Comparison of ENCODE assay signal across 10 mouse cellular contexts in genomic region chr4:94360810-94361527, GRCm38 (mm10).
DNase-seq lines count a peak whose midpoint lies in the region; ATAC-seq and TF ChIP-seq lines count a peak whose summit lies in the region.
"Had no signal": no experiment of that assay in that cellular context is flagged by ENCODE, and none has a peak within 500 bp of the region (broad histone marks: within the 10 kb centered on the region; RNA-seq: fewer than 3 reads in every experiment).

No protein-coding gene starts in this region.

- no peak for TF ChIP-seq CTCF in forebrain, postnatal 0 days (IDR thresholded peaks at IDR 0.05; ENCODE audit: low read depth)

- peak; percentile 61; the same call in 1 of the 2 replicates for ATAC-seq in forebrain, postnatal 0 days
- ATAC-seq in midbrain, embryonic 11.5 days (ENCODE audit: low FRiP score) = peak; percentile 85
- no peak for ATAC-seq in heart, embryonic 11.5 days (replicated peaks; ENCODE audit: insufficient number of reproducible peaks, low FRiP score, low TSS enrichment)
- ATAC-seq in activated CD4-positive, CD25-positive, alpha-beta regulatory T cell, adult 4 months = no peak

- 31% methylated on average over 13 of the region's 13 CpGs for WGBS in forebrain, postnatal 0 days
- WGBS in midbrain, embryonic 11.5 days = 37% methylated on average over 13 of the region's 13 CpGs
- WGBS in heart, embryonic 11.5 days (ENCODE audit: insufficient replicate concordance) = 77% methylated on average over 13 of the region's 13 CpGs

- no peak overlapping the region for H3K4me3 ChIP-seq in forebrain, postnatal 0 days (ENCODE audit: low read depth, low read length)
- H3K4me3 ChIP-seq in midbrain, embryonic 11.5 days (ENCODE audit: low read depth, low read length) = no peak overlapping the region
- H3K4me3 ChIP-seq in heart, embryonic 11.5 days (ENCODE audit: low read depth, low read length) = no peak overlapping the region
- H3K4me3 ChIP-seq: erythroblast, embryonic 14.5 days had no signal

- peak; percentile 11 to 33 for DNase-seq in kidney, postnatal 4 days
- no peak for DNase-seq in kidney, adult 9 months
- peak; percentile 22 for DNase-seq in forebrain, postnatal 0 days
- peak; percentile 86 for DNase-seq in midbrain, embryonic 11.5 days (ENCODE audit: low spot score, missing footprints)
- DNase-seq in ovary, postnatal 14 days (ENCODE audit: low spot score) = no peak
- DNase-seq: cerebellum, adult 2 months; lung, adult 2 months had no signal

- peak overlapping the region; percentile 22; the same call in 1 of the 2 replicates for H3K4me2 ChIP-seq in forebrain, postnatal 0 days (ENCODE audit: low read depth)
- no peak overlapping the region for H3K4me2 ChIP-seq in midbrain, embryonic 11.5 days
- H3K4me2 ChIP-seq in heart, embryonic 11.5 days = no peak overlapping the region

- no peak overlapping the region for H3K9ac ChIP-seq in forebrain, postnatal 0 days
- H3K9ac ChIP-seq in midbrain, embryonic 11.5 days (ENCODE audit: low read length) = no peak overlapping the region
- no peak overlapping the region for H3K9ac ChIP-seq in heart, embryonic 11.5 days (ENCODE audit: low read depth, low read length)

- H3K27me3 ChIP-seq in forebrain, postnatal 0 days (ENCODE audit: insufficient read depth, low read length) = no peaks in the 10 kb centered on the region
- no peaks in the 10 kb centered on the region for H3K27me3 ChIP-seq in midbrain, embryonic 11.5 days (ENCODE audit: control insufficient read depth, insufficient read depth, low read length)
- H3K27me3 ChIP-seq in heart, embryonic 11.5 days (ENCODE audit: control insufficient read depth, insufficient read depth, low read length) = no peaks in the 10 kb centered on the region

- no peak overlapping the region for H3K27ac ChIP-seq in forebrain, postnatal 0 days (ENCODE audit: low read depth, low read length)
- no peak overlapping the region for H3K27ac ChIP-seq in midbrain, embryonic 11.5 days (ENCODE audit: low read depth, low read length)
- no peak overlapping the region for H3K27ac ChIP-seq in heart, embryonic 11.5 days (ENCODE audit: low read depth, low read length)

- H3K4me1 ChIP-seq in forebrain, postnatal 0 days (ENCODE audit: insufficient read depth) = no peaks in the 10 kb centered on the region
- peaks cover 6% of the 10 kb centered on the region for H3K4me1 ChIP-seq in midbrain, embryonic 11.5 days (ENCODE audit: control insufficient read depth, insufficient read depth, low read length)
- H3K4me1 ChIP-seq in heart, embryonic 11.5 days (ENCODE audit: control insufficient read depth, insufficient read depth, low read length) = no peaks in the 10 kb centered on the region

- no peaks in the 10 kb centered on the region for H3K9me3 ChIP-seq in forebrain, postnatal 0 days (ENCODE audit: low read length)
- H3K9me3 ChIP-seq in midbrain, embryonic 11.5 days (ENCODE audit: control insufficient read depth, low read length) = no peaks in the 10 kb centered on the region
- H3K9me3 ChIP-seq in heart, embryonic 11.5 days (replicated peaks; ENCODE audit: control insufficient read depth, low read length) = no peaks in the 10 kb centered on the region

- no peaks in the 10 kb centered on the region for H3K36me3 ChIP-seq in forebrain, postnatal 0 days (ENCODE audit: insufficient read depth)
- H3K36me3 ChIP-seq in midbrain, embryonic 11.5 days (ENCODE audit: control insufficient read depth, insufficient read depth, low read length) = no peaks in the 10 kb centered on the region
- H3K36me3 ChIP-seq in heart, embryonic 11.5 days (ENCODE audit: control insufficient read depth, insufficient read depth, low read length) = no peaks in the 10 kb centered on the region

Comparison
In these comparisons a context has a peak if more than half of its experiments do, and no peak if none do; other contexts are left out.
1. DNase-seq: peak in kidney, postnatal 4 days (2 of 2), forebrain, postnatal 0 days (single experiment) and midbrain, embryonic 11.5 days (single experiment); none in kidney, adult 9 months (single experiment) and ovary, postnatal 14 days (single experiment).
2. ATAC-seq: peak in forebrain, postnatal 0 days (single experiment) and midbrain, embryonic 11.5 days (single experiment); none in heart, embryonic 11.5 days (single experiment) and activated CD4-positive, CD25-positive, alpha-beta regulatory T cell, adult 4 months (single experiment).